Mouse (Mus musculus): Measurements from ENCODE around the gene Abcd4. TPM values are rescaled to one million over a fixed set of nuclear protein-coding genes. Genes with fewer than 3 reads are reported as not detected.
A peak's percentile ranks its signal among the peaks of the same experiment; 100 is the strongest.

The Abcd4 gene
- polyA plus RNA-seq, 1 experiment from 2014 or later, result 15.4 TPM

DNA sequence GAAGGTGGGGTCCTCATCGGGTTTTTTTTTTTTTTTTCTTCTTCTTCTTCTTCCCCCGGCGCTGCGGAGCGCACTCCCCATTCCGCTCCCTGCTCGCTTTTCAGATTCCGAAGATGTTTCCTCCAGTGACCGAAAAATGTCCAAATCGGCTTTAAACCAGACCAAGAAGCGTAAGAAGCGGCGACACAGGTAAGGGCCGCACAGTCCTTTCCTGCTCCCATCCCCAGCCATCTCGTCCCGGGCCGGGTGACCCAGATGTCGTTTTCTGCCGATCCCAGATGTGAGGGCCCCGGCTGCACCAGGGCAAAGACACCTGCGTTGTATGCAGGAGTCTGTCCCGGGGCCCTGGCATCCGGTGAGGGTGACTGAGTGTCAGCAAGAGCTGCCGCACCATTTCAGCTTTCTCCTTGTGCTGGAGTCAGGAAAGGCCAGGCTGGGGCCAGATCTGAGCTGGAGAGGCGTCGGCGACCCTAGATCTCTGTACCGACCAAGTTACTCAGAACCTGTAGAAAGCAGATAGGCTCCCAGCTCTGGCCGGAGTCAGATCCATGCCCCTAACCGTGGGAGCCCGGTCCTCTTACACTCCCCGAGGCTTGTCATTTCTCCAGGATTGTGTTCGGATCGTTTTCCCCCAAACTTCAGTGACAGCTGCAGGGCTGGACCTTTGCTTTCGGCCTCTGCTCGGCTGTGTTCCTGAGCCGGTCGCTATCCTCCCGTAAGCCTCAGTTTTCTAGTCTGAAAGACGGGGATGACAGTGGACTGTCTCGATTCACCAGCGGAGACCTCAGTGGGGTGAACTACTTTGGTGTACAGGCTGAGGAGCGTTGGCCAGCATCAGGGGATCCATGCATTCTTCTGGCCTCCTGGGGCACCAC lies 45.5 kb downstream of the Abcd4 start:
- Histone ChIP-seq H3K36me3 (no peaks in the 10 kb centered on the region), H3K4me1 (replicated peaks) (peaks cover 17% of the 10 kb centered on the region), H3K4me2 (no peak overlapping the region), H3K4me3 (0 out of 2 replicates have a peak overlapping the region, but pooled peaks have one; percentile 12), H3K27me3 (peaks cover 81% of the 10 kb centered on the region), H3K27ac (replicated peaks) (no peak overlapping the region), H3K9me3 (no peaks in the 10 kb centered on the region), H3K9ac (no peak overlapping the region)
- WGBS, result 1% methylated on average over 43 of the region's 43 CpGs
- ATAC-seq (ENCODE audit: low FRiP score, low read depth), result no peak

DNA sequence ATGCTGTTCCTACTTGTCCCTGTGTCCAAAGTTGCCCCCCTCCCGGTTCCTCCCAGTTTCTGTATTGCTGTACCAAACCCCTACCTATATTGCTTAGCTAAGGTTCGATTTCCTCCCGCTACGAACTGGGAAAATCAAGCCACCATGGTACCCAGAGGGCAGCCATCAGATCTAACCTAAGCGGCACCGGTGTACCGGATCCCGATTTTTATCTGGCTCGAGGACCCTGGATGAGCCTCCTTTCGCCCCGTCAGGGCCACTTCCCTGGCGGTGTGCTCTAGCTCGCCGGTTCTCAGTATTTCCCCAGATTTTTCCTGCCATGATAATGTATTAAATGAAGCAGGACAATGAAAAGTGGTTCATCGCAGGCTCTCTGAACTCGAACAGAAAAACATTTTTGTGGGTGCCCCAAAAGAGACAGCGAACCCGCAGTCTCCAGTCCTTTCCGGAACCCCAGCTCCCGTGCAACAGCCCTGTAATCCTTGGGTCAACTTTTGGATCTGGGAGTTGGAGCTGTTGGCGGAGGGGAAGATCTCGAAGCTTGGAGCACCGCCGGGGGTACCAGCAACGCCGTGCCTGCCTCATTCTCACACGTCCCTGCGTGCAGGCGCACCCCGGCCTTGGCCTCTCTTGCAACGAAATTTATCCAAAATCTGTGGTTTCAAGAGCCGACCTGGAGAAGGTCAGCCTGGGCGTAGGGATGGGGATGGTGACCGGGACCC lies 46.4 kb downstream of the Abcd4 start:
- H3K27ac ChIP-seq (replicated peaks), result no peak overlapping the region
- H3K4me3 ChIP-seq, result peak overlapping the region; percentile 21; the same call in 1 of the 2 replicates

DNA sequence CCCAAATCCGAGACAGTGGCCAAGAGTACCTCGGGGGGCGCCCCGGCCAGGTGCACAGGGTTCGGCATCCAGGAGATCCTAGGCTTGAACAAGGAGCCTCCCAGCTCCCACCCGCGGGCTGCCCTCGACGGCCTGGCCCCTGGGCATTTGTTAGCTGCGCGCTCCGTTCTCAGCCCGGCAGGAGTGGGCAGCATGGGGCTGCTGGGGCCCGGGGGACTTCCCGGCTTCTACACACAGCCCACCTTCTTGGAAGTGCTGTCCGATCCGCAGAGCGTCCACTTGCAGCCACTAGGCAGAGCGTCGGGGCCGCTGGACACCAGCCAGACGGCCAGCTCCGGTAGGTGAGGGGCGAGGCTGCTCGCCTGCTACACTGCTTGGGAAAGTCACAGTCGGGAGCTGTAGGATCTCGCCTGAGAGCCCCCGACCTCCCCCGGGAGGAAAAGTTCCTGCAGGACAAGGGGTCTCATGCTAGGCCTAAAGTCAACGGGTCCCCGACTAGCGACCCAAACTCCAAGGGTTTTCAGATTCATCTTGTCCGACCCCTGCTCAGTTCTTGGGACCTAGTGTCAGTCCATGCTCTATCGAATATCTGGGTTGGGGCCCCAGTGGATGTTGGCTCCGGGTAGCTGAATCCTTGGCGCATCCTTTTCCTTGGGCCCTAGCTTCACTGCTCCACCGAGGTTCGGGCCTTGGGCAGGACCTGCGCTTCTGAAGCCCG lies 47.1 kb downstream of the Abcd4 start:
- peaks cover 72% of the 10 kb centered on the region for H3K27me3 ChIP-seq
- no peaks in the 10 kb centered on the region for H3K9me3 ChIP-seq
- ATAC-seq (ENCODE audit: low FRiP score, low read depth), result 0 out of 2 replicates have a peak, but pooled peaks have one; percentile 34
- peak overlapping the region; percentile 15; the same call in 1 of the 2 replicates for H3K4me2 ChIP-seq
- no peak overlapping the region for H3K9ac ChIP-seq
- peak overlapping the region; percentile 21 for H3K4me3 ChIP-seq
- H3K4me1 ChIP-seq (replicated peaks), result peaks cover 17% of the 10 kb centered on the region
- 2% methylated on average over 40 of the region's 40 CpGs for WGBS
- no peaks in the 10 kb centered on the region for H3K36me3 ChIP-seq
- H3K27ac ChIP-seq (replicated peaks), result no peak overlapping the region

More for the DNA sequence above, 46.4 kb downstream of the Abcd4 start:
- WGBS, result 1% methylated on average over 34 of the region's 34 CpGs
- Histone ChIP-seq H3K9ac (no peak overlapping the region), H3K4me2 (no peak overlapping the region), H3K27me3 (peaks cover 77% of the 10 kb centered on the region), H3K9me3 (no peaks in the 10 kb centered on the region), H3K4me1 (replicated peaks) (peaks cover 17% of the 10 kb centered on the region), H3K36me3 (no peaks in the 10 kb centered on the region)
- ATAC-seq (ENCODE audit: low FRiP score, low read depth), result no peak

DNA sequence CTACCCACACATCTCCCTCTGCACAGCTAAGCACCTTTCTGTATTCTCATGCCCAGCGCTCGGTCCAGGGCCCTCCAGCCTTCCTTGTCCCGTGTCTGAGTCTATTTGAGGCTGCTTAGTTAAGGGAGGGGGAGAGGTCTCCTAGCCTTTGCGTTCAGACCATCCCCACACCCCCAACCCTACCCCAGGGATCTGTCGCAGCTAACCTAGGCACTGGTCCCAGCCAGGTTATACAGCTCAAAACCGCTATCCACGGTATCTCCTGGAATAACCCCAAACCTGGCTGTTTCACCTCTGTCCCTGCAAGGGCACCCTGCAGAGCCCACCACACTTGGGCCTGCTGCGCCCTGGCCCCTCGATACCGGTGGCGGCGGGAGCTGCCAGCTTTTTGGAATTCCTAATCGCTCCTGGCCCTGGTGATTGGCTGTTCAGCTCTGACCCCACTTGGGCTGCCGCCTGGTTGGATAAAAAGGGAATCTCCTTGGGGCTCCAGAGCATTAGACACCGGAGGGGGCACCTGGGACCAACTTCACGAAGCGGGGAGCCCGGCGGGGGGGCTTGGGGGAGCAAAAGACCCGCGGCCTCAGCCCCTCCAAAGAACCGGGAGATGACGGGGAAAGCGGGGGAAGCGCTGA lies 47.8 kb downstream of the Abcd4 start, which contains the start of gene Vsx2:
Gene Vsx2 (plus strand): TSS at position 427 of the 635 bp plus-strand sequence.
- Histone ChIP-seq H3K36me3 (no peaks in the 10 kb centered on the region), H3K4me1 (replicated peaks) (peaks cover 17% of the 10 kb centered on the region), H3K9ac (no peak within 1 kb of the TSS), H3K27me3 (peaks cover 67% of the 10 kb centered on the region), H3K9me3 (no peaks in the 10 kb centered on the region), H3K27ac (replicated peaks) (no peak within 1 kb of the TSS), H3K4me2 (peak within 1 kb of the TSS; percentile 15), H3K4me3 (peak within 1 kb of the TSS; percentile 21)
- no peak for ATAC-seq (ENCODE audit: low FRiP score, low read depth)
- 2% methylated on average over 25 of the region's 25 CpGs for WGBS

DNA sequence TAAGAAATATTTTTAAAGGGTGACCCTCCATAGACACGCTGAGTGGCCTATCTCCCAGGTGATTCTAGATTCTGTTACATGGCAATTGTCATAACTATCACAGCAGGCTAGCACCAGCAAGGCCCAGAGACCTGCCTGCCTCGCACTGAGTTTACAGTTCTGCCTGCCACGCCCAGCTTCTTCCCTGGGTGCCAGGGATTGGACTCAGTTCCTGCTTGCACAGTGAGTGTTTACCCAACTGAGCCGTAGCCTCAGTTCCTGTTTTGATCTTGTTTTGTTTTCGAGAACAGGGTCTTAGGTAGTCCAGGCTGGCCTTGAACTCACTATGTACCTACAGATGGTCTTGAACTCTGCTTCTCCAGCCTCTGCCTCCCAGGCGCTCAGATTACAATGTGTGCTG lies 49.6 kb downstream of the Abcd4 start:
- H3K9me3 ChIP-seq, result no peaks in the 10 kb centered on the region
- H3K9ac ChIP-seq, result no peak overlapping the region
- H3K36me3 ChIP-seq, result no peaks in the 10 kb centered on the region
- H3K4me3 ChIP-seq, result no peak overlapping the region
- peaks cover 50% of the 10 kb centered on the region for H3K27me3 ChIP-seq
- peaks cover 17% of the 10 kb centered on the region for H3K4me1 ChIP-seq (replicated peaks)
- no peak overlapping the region for H3K4me2 ChIP-seq
- 82% methylated on average over 6 of the region's 6 CpGs for WGBS
- H3K27ac ChIP-seq (replicated peaks), result no peak overlapping the region
- ATAC-seq (ENCODE audit: low FRiP score, low read depth), result no peak

DNA sequence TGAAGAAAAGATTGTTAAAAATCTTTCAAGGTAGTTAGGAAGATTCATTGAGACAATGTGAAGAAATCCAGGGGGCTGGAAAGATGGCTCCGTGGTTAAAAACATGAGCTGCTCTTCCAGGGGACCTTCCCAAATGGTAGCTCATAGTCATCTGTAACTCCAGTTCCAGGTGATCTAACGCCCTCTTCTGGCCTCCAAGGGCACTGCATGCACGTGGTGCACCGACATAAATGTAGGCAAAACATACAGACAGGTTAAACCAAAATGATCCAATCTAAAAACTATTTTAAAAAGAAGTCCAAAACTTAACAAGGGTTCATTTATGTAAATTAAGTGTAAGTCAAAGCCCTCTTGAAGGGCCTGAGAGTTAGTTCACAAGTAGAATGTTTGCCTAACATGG lies 54.7 kb downstream of the Abcd4 start:
- H3K9ac ChIP-seq, result no peak overlapping the region
- no peaks in the 10 kb centered on the region for H3K4me1 ChIP-seq (replicated peaks)
- H3K4me2 ChIP-seq, result no peak overlapping the region
- WGBS, result 57% methylated on average over 4 of the region's 4 CpGs
- H3K27ac ChIP-seq (replicated peaks), result no peak overlapping the region
- H3K4me3 ChIP-seq, result no peak overlapping the region
- no peaks in the 10 kb centered on the region for H3K36me3 ChIP-seq
- H3K27me3 ChIP-seq, result peaks cover 15% of the 10 kb centered on the region
- ATAC-seq (ENCODE audit: low FRiP score, low read depth), result no peak
- no peaks in the 10 kb centered on the region for H3K9me3 ChIP-seq

DNA sequence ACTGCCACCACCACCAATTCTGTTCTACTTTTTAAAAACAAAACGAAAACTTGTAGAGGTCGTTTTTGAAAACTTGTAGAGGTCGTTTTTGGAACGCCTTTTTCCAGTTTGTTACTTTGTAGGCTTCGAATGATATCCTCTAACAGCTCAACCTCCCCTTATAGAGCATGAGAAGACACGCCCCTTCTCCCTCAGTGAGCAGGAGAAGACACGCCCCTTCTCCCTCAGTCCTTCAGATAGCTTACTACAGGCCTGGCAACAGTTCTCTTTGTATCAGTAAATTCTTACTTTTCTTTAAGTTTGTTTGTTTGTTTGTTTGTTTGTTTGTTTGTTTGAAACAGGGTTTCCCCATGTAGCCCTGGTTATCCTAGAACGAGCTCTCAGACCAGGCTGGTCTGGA lies 62.0 kb downstream of the Abcd4 start:
- WGBS, result 64% methylated on average over 8 of the region's 8 CpGs
- no peaks in the 10 kb centered on the region for H3K9me3 ChIP-seq
- H3K27ac ChIP-seq (replicated peaks), result no peak overlapping the region
- 0 out of 2 replicates have a peak, but pooled peaks cover 5% of the 10 kb centered on the region for H3K4me1 ChIP-seq (replicated peaks)
- 0 out of 2 replicates have a peak, but pooled peaks cover 5% of the 10 kb centered on the region for H3K27me3 ChIP-seq
- H3K4me2 ChIP-seq, result no peak overlapping the region
- H3K36me3 ChIP-seq, result no peaks in the 10 kb centered on the region
- ATAC-seq (ENCODE audit: low FRiP score, low read depth), result no peak
- no peak overlapping the region for H3K9ac ChIP-seq
- no peak overlapping the region for H3K4me3 ChIP-seq

Other genes starting within 250 kb of the Abcd4 start
- gene Entpd5, start 208.4 kb downstream of the Abcd4 start, polyA plus RNA-seq (2015; fragmentation: Nextera tagmentation; extraction: Ambion mirVana), result 12.0 and 12.7 TPM in 2 replicates
- gene Bbof1, start 208.3 kb downstream of the Abcd4 start, polyA plus RNA-seq (2015; fragmentation: Nextera tagmentation; extraction: Ambion mirVana), result 5.0 and 5.1 TPM in 2 replicates
- 20.9 and 21.0 TPM in 2 replicates for gene Rnf113a2, start 200.2 kb downstream of the Abcd4 start, polyA plus RNA-seq (2015; fragmentation: Nextera tagmentation; extraction: Ambion mirVana)
- gene Aldh6a1, start 166.4 kb downstream of the Abcd4 start, polyA plus RNA-seq (2015; fragmentation: Nextera tagmentation; extraction: Ambion mirVana), result 31.0 and 31.2 TPM in 2 replicates
- gene Lin52, start 166.0 kb downstream of the Abcd4 start, polyA plus RNA-seq (2015; fragmentation: Nextera tagmentation; extraction: Ambion mirVana), result 31.2 and 32.6 TPM in 2 replicates
- gene Vsx2, start 47.7 kb downstream of the Abcd4 start, polyA plus RNA-seq (2015; fragmentation: Nextera tagmentation; extraction: Ambion mirVana), result 3.6 TPM in 2 replicates
- 0.05 TPM in 1 of 2 replicates, not detected in the other for gene Vrtn, start 23.6 kb upstream of the Abcd4 start, polyA plus RNA-seq (2015; fragmentation: Nextera tagmentation; extraction: Ambion mirVana)
- 10.9 and 12.0 TPM in 2 replicates for gene Syndig1l, start 81.4 kb upstream of the Abcd4 start, polyA plus RNA-seq (2015; fragmentation: Nextera tagmentation; extraction: Ambion mirVana)
- gene Npc2, start 155.7 kb upstream of the Abcd4 start, polyA plus RNA-seq (2015; fragmentation: Nextera tagmentation; extraction: Ambion mirVana), result 59.0 and 64.0 TPM in 2 replicates
- gene Isca2, start 155.8 kb upstream of the Abcd4 start, polyA plus RNA-seq (2015; fragmentation: Nextera tagmentation; extraction: Ambion mirVana), result 137 and 151 TPM in 2 replicates

Measured in hindbrain, embryonic 15.5 days (tissue).